Mouse (Mus musculus) right cerebral cortex, adult 18-20 months (tissue): ENCODE data around the gene Adgra1.

ENCODE experiments used
- DNase-seq: peaks from one replicate; pipeline ENCODE4 v3.0.0; 2022; ENCODE audit warnings: mixed read lengths

Adgra1 gene

GRCm38 (mm10) chr7:139834036-139834435, at the start of gene Adgra1:
Gene Adgra1, plus strand, starts transcription at chr7:139834174.
- peak; percentile 94 for DNase-seq

- no peak for DNase-seq
Observed at GRCm38 (mm10) chr7:139787382-139787781, 46.6 kb upstream of the Adgra1 start.

- DNase-seq: no peak
Observed at GRCm38 (mm10) chr7:139788927-139789326, 45.0 kb upstream of the Adgra1 start.

GRCm38 (mm10) chr7:139789718-139790117, 44.3 kb upstream of the Adgra1 start:
- no peak for DNase-seq

GRCm38 (mm10) chr7:139791601-139792000, 42.4 kb upstream of the Adgra1 start:
- DNase-seq: peak; percentile 55

GRCm38 (mm10) chr7:139795004-139795605, 38.9 kb upstream of the Adgra1 start:
- no peak for DNase-seq

- DNase-seq: no peak
Observed at GRCm38 (mm10) chr7:139797186-139798109, 36.5 kb upstream of the Adgra1 start.

GRCm38 (mm10) chr7:139806175-139806601, 27.8 kb upstream of the Adgra1 start:
- peak; percentile 43 for DNase-seq

- DNase-seq: no peak
Observed at GRCm38 (mm10) chr7:139810036-139810435, 23.9 kb upstream of the Adgra1 start.

GRCm38 (mm10) chr7:139811706-139812105, 22.3 kb upstream of the Adgra1 start:
- DNase-seq: no peak

- no peak for DNase-seq
Observed at GRCm38 (mm10) chr7:139813577-139814207, 20.3 kb upstream of the Adgra1 start.

- DNase-seq: no peak
Observed at GRCm38 (mm10) chr7:139822301-139823010, 11.5 kb upstream of the Adgra1 start.

- DNase-seq: no peak
Observed at GRCm38 (mm10) chr7:139827687-139828086, 6.3 kb upstream of the Adgra1 start.

GRCm38 (mm10) chr7:139833532-139833931, 442 bp upstream of the Adgra1 start:
- no peak for DNase-seq

- DNase-seq: no peak
Observed at GRCm38 (mm10) chr7:139835140-139836131, 1.5 kb downstream of the Adgra1 start.

- DNase-seq: no peak
Observed at GRCm38 (mm10) chr7:139840443-139841168, 6.6 kb downstream of the Adgra1 start.

GRCm38 (mm10) chr7:139842397-139842796, 8.4 kb downstream of the Adgra1 start:
- DNase-seq: no peak

GRCm38 (mm10) chr7:139843140-139843539, 9.2 kb downstream of the Adgra1 start:
- DNase-seq: no peak

- no peak for DNase-seq
Observed at GRCm38 (mm10) chr7:139843776-139844175, 9.8 kb downstream of the Adgra1 start.

GRCm38 (mm10) chr7:139845101-139845500, 11.1 kb downstream of the Adgra1 start:
- DNase-seq: no peak

- no peak for DNase-seq
Observed at GRCm38 (mm10) chr7:139850152-139850551, 16.2 kb downstream of the Adgra1 start.
